Mouse (Mus musculus): Measurements from ENCODE around the gene Epb41l3.

Gene Epb41l3

GRCm38 (mm10) chr17:69075501-69076237, at the start of gene Epb41l3:
Epb41l3 (plus strand) TSS chr17:69075683.
- DNase-seq (ENCODE audit: low read depth in 2 of 2, low spot score in 2 of 2): no peak

GRCm38 (mm10) chr17:69038760-69039675, 36.5 kb upstream of the Epb41l3 start:
- no peak for DNase-seq (ENCODE audit: low read depth in 2 of 2, low spot score in 2 of 2)

- DNase-seq (ENCODE audit: low read depth in 2 of 2, low spot score in 2 of 2): no peak
Measured at GRCm38 (mm10) chr17:69041516-69041915, 34.0 kb upstream of the Epb41l3 start.

GRCm38 (mm10) chr17:69048826-69049225, 26.7 kb upstream of the Epb41l3 start:
- no peak for DNase-seq (ENCODE audit: low read depth in 2 of 2, low spot score in 2 of 2)

GRCm38 (mm10) chr17:69054029-69054428, 21.5 kb upstream of the Epb41l3 start:
- no peak for DNase-seq (ENCODE audit: low read depth in 2 of 2, low spot score in 2 of 2)

GRCm38 (mm10) chr17:69059760-69060159, 15.7 kb upstream of the Epb41l3 start:
- no peak for DNase-seq (ENCODE audit: low read depth in 2 of 2, low spot score in 2 of 2)

GRCm38 (mm10) chr17:69060388-69060787, 15.1 kb upstream of the Epb41l3 start:
- DNase-seq (ENCODE audit: low read depth in 2 of 2, low spot score in 2 of 2): no peak

- DNase-seq (ENCODE audit: low read depth in 2 of 2, low spot score in 2 of 2): no peak
Measured at GRCm38 (mm10) chr17:69061883-69062745, 13.4 kb upstream of the Epb41l3 start.

GRCm38 (mm10) chr17:69067937-69068739, 7.3 kb upstream of the Epb41l3 start:
- DNase-seq (ENCODE audit: low read depth in 2 of 2, low spot score in 2 of 2): no peak

- DNase-seq (ENCODE audit: low read depth in 2 of 2, low spot score in 2 of 2): no peak
Measured at GRCm38 (mm10) chr17:69074095-69074494, 1.4 kb upstream of the Epb41l3 start.

GRCm38 (mm10) chr17:69076238-69076625, 749 bp downstream of the Epb41l3 start:
- DNase-seq (ENCODE audit: low read depth in 2 of 2, low spot score in 2 of 2): no peak

GRCm38 (mm10) chr17:69076747-69077543, 1.5 kb downstream of the Epb41l3 start:
- DNase-seq (ENCODE audit: low read depth in 2 of 2, low spot score in 2 of 2): no peak

- DNase-seq (ENCODE audit: low read depth in 2 of 2, low spot score in 2 of 2): no peak
Measured at GRCm38 (mm10) chr17:69077544-69077920, 2.0 kb downstream of the Epb41l3 start.

- no peak for DNase-seq (ENCODE audit: low read depth in 2 of 2, low spot score in 2 of 2)
Measured at GRCm38 (mm10) chr17:69082316-69082715, 6.8 kb downstream of the Epb41l3 start.

- DNase-seq (ENCODE audit: low read depth in 2 of 2, low spot score in 2 of 2): no peak
Measured at GRCm38 (mm10) chr17:69091618-69092017, 16.1 kb downstream of the Epb41l3 start.

GRCm38 (mm10) chr17:69097068-69097467, 21.6 kb downstream of the Epb41l3 start:
- no peak for DNase-seq (ENCODE audit: low read depth in 2 of 2, low spot score in 2 of 2)

- no peak for DNase-seq (ENCODE audit: low read depth in 2 of 2, low spot score in 2 of 2)
Measured at GRCm38 (mm10) chr17:69097955-69098354, 22.5 kb downstream of the Epb41l3 start.

GRCm38 (mm10) chr17:69103326-69103725, 27.8 kb downstream of the Epb41l3 start:
- DNase-seq (ENCODE audit: low read depth in 2 of 2, low spot score in 2 of 2): no peak

GRCm38 (mm10) chr17:69105035-69105798, 29.7 kb downstream of the Epb41l3 start:
- no peak for DNase-seq (ENCODE audit: low read depth in 2 of 2, low spot score in 2 of 2)
